Mouse (Mus musculus): ENCODE measurements around the gene Dhx58. TPM values are rescaled to one million over a fixed set of nuclear protein-coding genes. Genes with fewer than 3 reads are reported as not detected.

The Dhx58 gene
- polyA plus RNA-seq, 1 experiment from 2014 or later: 1.9 TPM

- Histone ChIP-seq H3K9ac (peak overlapping the region; percentile 62), H3K9me3 (no peaks in the 10 kb centered on the region), H3K27me3 (replicated peaks) (no peaks in the 10 kb centered on the region), H3K27ac (replicated peaks) (peak overlapping the region; percentile 85), H3K4me1 (peaks cover 67% of the 10 kb centered on the region), H3K36me3 (peaks cover 30% of the 10 kb centered on the region), H3K4me2 (peak overlapping the region; percentile 40), H3K4me3 (no peak overlapping the region)
- WGBS: 29% methylated on average over 8 of the region's 8 CpGs
- ATAC-seq (ENCODE audit: extremely low read depth, insufficient number of reproducible peaks, low FRiP score, low TSS enrichment): no peak
Measured at GRCm38 (mm10) chr11:100721776-100722492, 17.9 kb upstream of the Dhx58 start.

DNA sequence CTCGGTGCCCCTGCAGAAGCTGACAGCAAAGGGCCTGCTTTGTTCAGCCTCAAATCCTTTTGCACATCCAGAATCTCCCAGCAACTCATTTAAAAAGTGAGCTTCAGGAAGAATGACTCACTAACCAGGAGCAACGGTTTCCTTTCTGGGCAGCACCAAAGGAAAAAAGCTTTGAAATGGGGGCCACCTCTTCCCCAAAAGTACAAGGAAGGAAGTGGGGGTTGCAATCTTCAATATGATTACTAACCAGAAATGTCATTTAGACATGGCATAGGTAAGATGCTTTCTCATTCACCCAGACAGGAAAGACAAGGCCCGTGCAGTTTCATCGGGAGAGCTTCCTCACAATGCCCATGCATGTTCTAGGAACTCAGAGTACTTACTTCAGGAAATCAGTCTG is 17.2 kb upstream of the Dhx58 start:
- H3K4me3 ChIP-seq: no peak overlapping the region
- peaks cover 37% of the 10 kb centered on the region for H3K36me3 ChIP-seq
- peak overlapping the region; percentile 40 for H3K4me2 ChIP-seq
- H3K9ac ChIP-seq: peak overlapping the region; percentile 69
- no peaks in the 10 kb centered on the region for H3K9me3 ChIP-seq
- 46% methylated on average over 4 of the region's 4 CpGs for WGBS
- no peak for ATAC-seq (ENCODE audit: extremely low read depth, insufficient number of reproducible peaks, low FRiP score, low TSS enrichment)
- H3K27me3 ChIP-seq (replicated peaks): no peaks in the 10 kb centered on the region
- H3K4me1 ChIP-seq: peaks cover 67% of the 10 kb centered on the region
- H3K27ac ChIP-seq (replicated peaks): peak overlapping the region; percentile 85

DNA sequence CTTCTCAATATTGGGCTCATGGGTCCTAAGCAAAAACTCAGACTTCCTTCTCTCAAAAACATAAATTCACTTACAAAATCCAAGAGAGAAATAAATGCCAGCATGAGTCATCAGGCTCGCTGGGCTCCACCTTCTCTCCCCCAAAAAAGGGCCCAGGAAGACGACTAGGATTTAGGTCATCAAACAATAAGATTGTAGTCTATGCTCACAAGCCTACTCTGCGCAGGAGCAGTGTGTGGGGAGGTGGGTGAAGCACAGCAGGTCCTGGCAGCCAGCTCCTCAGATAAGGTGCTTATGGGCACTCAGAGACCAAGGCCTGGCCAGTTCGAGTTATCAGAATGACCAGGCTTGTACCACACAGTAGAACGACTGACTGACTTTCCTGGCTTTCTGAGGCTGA is 16.3 kb upstream of the Dhx58 start:
- Histone ChIP-seq H3K4me1 (peaks cover 62% of the 10 kb centered on the region), H3K36me3 (peaks cover 46% of the 10 kb centered on the region), H3K4me3 (no peak overlapping the region), H3K27ac (replicated peaks) (peak overlapping the region; percentile 85), H3K9ac (peak overlapping the region; percentile 69), H3K9me3 (no peaks in the 10 kb centered on the region), H3K27me3 (replicated peaks) (no peaks in the 10 kb centered on the region), H3K4me2 (no peak overlapping the region)
- WGBS: 37% methylated on average over 5 of the region's 5 CpGs
- no peak for ATAC-seq (ENCODE audit: extremely low read depth, insufficient number of reproducible peaks, low FRiP score, low TSS enrichment)

- no peak for ATAC-seq (ENCODE audit: extremely low read depth, insufficient number of reproducible peaks, low FRiP score, low TSS enrichment)
- WGBS: 82% methylated on average over 11 of the region's 11 CpGs
- Histone ChIP-seq H3K27me3 (replicated peaks) (no peaks in the 10 kb centered on the region), H3K9ac (peak overlapping the region; percentile 69), H3K4me2 (no peak overlapping the region), H3K4me3 (no peak overlapping the region), H3K9me3 (no peaks in the 10 kb centered on the region), H3K4me1 (peaks cover 59% of the 10 kb centered on the region), H3K27ac (replicated peaks) (peak overlapping the region; percentile 85), H3K36me3 (peaks cover 51% of the 10 kb centered on the region)
Measured at GRCm38 (mm10) chr11:100719893-100720292, 15.8 kb upstream of the Dhx58 start.

DNA sequence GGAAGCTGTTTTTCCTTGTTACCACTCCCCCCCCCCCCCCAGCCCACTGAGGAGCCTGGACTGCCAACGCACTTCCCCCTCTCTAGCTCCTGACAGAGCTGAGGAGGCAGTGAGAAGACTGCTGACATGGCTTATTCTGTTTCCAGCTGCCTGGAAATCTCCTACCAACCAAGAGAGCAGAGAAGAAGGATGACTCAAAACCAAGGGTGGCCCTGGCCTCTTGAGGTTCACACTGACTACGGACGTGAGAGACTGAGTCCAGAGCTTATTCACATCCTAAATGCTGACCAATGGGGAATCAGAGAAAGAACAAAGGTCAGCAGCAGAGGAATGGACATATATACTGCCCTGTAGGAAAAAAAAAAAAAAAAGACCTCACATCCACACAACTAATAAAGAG is 15.2 kb upstream of the Dhx58 start:
- Histone ChIP-seq H3K27me3 (replicated peaks) (no peaks in the 10 kb centered on the region), H3K9me3 (no peaks in the 10 kb centered on the region), H3K4me1 (peaks cover 59% of the 10 kb centered on the region), H3K4me2 (no peak overlapping the region), H3K9ac (no peak overlapping the region), H3K27ac (replicated peaks) (no peak overlapping the region), H3K36me3 (peaks cover 53% of the 10 kb centered on the region), H3K4me3 (no peak overlapping the region)
- 81% methylated on average over 3 of the region's 3 CpGs for WGBS
- ATAC-seq (ENCODE audit: extremely low read depth, insufficient number of reproducible peaks, low FRiP score, low TSS enrichment): no peak

DNA sequence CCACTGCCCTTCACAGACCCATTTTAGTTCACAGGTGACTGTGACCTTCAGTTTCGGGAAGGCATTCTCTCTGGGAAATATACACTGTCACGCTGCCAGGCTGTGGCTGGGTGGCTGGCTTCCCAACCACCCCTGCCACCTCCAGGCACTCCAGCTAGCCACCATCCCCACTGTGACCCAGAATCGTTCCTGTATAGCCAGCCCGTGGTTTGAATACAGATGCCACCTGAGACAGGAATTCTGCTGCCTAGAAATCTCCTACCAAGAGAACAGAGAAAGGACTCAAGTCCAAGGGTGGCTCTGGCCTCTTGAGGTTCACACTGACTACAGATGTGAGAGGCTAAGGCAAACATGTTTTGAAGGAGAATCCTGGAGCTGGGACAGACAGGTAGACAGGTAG is 14.8 kb upstream of the Dhx58 start:
- Histone ChIP-seq H3K9me3 (no peaks in the 10 kb centered on the region), H3K4me3 (no peak overlapping the region), H3K9ac (no peak overlapping the region), H3K27me3 (replicated peaks) (no peaks in the 10 kb centered on the region), H3K36me3 (peaks cover 53% of the 10 kb centered on the region), H3K4me2 (no peak overlapping the region), H3K27ac (replicated peaks) (no peak overlapping the region), H3K4me1 (peaks cover 60% of the 10 kb centered on the region)
- ATAC-seq (ENCODE audit: extremely low read depth, insufficient number of reproducible peaks, low FRiP score, low TSS enrichment): no peak
- 86% methylated on average over 4 of the region's 4 CpGs for WGBS

GRCm38 (mm10) chr11:100718462-100718861 is 14.4 kb upstream of the Dhx58 start:
- peaks cover 53% of the 10 kb centered on the region for H3K36me3 ChIP-seq
- H3K27ac ChIP-seq (replicated peaks): no peak overlapping the region
- no peak overlapping the region for H3K4me3 ChIP-seq
- ATAC-seq (ENCODE audit: extremely low read depth, insufficient number of reproducible peaks, low FRiP score, low TSS enrichment): no peak
- no peaks in the 10 kb centered on the region for H3K27me3 ChIP-seq (replicated peaks)
- H3K4me1 ChIP-seq: peaks cover 62% of the 10 kb centered on the region
- WGBS: 92% methylated on average over 7 of the region's 7 CpGs
- no peaks in the 10 kb centered on the region for H3K9me3 ChIP-seq
- no peak overlapping the region for H3K4me2 ChIP-seq
- no peak overlapping the region for H3K9ac ChIP-seq

DNA sequence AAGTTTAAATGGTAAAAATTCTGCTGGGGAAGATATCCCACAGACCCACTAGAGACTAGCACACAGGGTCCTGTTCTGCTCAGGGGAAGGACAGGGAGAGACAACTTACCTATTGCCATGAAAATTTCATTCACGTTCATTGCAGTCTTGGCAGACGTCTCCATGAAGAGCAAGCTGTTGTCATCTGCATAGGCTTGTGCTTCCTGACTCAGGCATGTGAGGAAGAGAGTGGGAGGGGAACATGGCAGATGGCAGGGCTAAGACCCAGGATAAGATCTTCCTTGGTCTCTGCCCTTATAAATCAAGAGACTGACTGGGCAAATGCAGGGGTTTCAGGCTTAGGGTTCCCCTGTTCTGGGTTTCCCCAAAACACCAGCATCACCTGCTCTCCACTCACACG is 12.6 kb upstream of the Dhx58 start:
- Histone ChIP-seq H3K4me2 (no peak overlapping the region), H3K27ac (replicated peaks) (no peak overlapping the region), H3K9me3 (no peaks in the 10 kb centered on the region), H3K4me1 (peaks cover 57% of the 10 kb centered on the region), H3K9ac (no peak overlapping the region), H3K27me3 (replicated peaks) (no peaks in the 10 kb centered on the region), H3K4me3 (no peak overlapping the region), H3K36me3 (peaks cover 53% of the 10 kb centered on the region)
- WGBS: 78% methylated on average over 3 of the region's 3 CpGs
- ATAC-seq (ENCODE audit: extremely low read depth, insufficient number of reproducible peaks, low FRiP score, low TSS enrichment): no peak

DNA sequence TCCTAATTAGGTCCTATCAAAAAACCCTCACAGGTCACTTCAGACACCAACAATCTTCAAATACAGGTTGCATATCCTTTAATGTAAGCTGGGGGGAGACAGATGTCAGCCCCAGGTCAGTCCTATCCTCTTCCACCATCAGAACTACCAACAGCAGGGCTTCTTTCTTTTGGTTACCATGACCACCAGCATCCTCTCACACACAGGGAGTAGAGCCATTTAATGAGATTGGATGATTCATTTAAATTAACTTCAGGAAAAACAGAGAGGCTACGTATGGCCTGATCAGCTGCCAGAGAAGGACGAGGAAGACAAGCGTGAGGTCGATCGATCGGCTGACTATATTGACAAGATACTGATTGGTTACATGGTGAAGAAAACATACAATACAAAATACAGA is 10.9 kb upstream of the Dhx58 start:
- H3K4me1 ChIP-seq: peaks cover 48% of the 10 kb centered on the region
- no peak overlapping the region for H3K27ac ChIP-seq (replicated peaks)
- no peaks in the 10 kb centered on the region for H3K27me3 ChIP-seq (replicated peaks)
- H3K9ac ChIP-seq: no peak overlapping the region
- H3K4me2 ChIP-seq: 0 out of 2 replicates have a peak overlapping the region, but pooled peaks have one; percentile 69
- no peaks in the 10 kb centered on the region for H3K9me3 ChIP-seq
- H3K4me3 ChIP-seq: no peak overlapping the region
- 89% methylated on average over 6 of the region's 6 CpGs for WGBS
- no peak for ATAC-seq (ENCODE audit: extremely low read depth, insufficient number of reproducible peaks, low FRiP score, low TSS enrichment)
- H3K36me3 ChIP-seq: peaks cover 61% of the 10 kb centered on the region

GRCm38 (mm10) chr11:100714534-100714915 is 10.5 kb upstream of the Dhx58 start:
- peaks cover 61% of the 10 kb centered on the region for H3K36me3 ChIP-seq
- H3K9me3 ChIP-seq: no peaks in the 10 kb centered on the region
- H3K27me3 ChIP-seq (replicated peaks): no peaks in the 10 kb centered on the region
- H3K4me2 ChIP-seq: peak overlapping the region; percentile 69
- peak overlapping the region; percentile 81 for H3K27ac ChIP-seq (replicated peaks)
- WGBS: 36% methylated on average over 6 of the region's 6 CpGs
- no peak for ATAC-seq (ENCODE audit: extremely low read depth, insufficient number of reproducible peaks, low FRiP score, low TSS enrichment)
- peak overlapping the region; percentile 37 for H3K4me3 ChIP-seq
- H3K4me1 ChIP-seq: peaks cover 44% of the 10 kb centered on the region
- peak overlapping the region; percentile 72; the same call in 1 of the 2 replicates for H3K9ac ChIP-seq

DNA sequence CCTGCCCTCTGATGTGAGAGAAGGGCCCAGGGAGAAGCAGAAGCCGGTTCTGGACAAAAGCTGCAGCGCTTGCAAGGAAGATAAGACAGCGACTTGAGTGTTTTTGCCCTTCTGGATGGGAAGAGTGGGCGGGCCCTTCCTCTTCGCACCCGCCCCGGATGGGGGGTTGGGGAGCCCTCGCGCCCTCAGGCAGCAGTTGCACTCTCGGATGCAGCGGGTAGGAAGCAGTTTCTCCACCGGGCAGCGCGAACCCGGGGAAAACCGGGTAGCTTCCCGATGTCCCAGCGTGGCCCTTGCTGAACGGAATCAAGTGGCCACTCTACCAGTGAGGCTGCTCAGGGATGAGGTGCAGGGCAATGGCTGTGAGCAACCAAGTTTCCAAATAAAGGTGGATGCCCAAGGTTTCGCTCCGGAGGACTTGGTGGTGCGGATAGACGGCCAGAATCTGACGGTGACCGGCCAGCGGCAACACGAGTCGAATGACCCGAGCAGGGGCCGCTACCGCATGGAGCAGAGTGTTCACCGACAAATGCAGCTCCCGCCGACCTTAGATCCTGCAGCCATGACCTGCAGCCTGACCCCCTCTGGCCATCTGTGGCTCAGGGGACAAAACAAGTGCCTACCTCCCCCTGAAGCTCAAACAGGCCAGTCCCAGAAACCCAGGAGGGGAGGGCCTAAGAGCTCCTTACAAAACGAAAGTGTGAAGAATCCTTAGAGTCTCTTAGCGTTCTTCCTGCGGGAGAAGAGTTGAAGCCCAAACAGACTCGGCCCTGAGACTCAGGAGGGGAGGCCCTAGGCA is 9.9 kb upstream of the Dhx58 start, which contains the start of gene Hspb9:
Gene Hspb9 (plus strand): TSS at position 116 of the 799 bp plus-strand sequence.
- Histone ChIP-seq H3K27me3 (replicated peaks) (no peaks in the 10 kb centered on the region), H3K4me3 (peak within 1 kb of the TSS; percentile 91), H3K4me1 (peaks cover 39% of the 10 kb centered on the region), H3K36me3 (peaks cover 61% of the 10 kb centered on the region), H3K4me2 (peak within 1 kb of the TSS; percentile 69), H3K9ac (peak within 1 kb of the TSS; percentile 72), H3K27ac (replicated peaks) (peak within 1 kb of the TSS; percentile 81), H3K9me3 (no peaks in the 10 kb centered on the region)
- WGBS: 4% methylated on average over 38 of the region's 38 CpGs
- ATAC-seq (ENCODE audit: extremely low read depth, insufficient number of reproducible peaks, low FRiP score, low TSS enrichment): peak; percentile 9; the same call in 1 of the 2 replicates
